Mouse (Mus musculus): Measurements from ENCODE around the gene Nr4a1.

GRCm38 (mm10) chr15:101230995-101231647 lies 22.9 kb upstream of the Nr4a1 start:
- TF ChIP-seq CTCF (IDR thresholded peaks at IDR 0.05; ENCODE audit: insufficient read depth, low read depth, low read length) (no peak), POLR2A (IDR thresholded peaks at IDR 0.05; ENCODE audit: insufficient read depth, low read depth, low read length) (no peak)

Measured in olfactory bulb, adult 2 months (tissue).